Mouse (Mus musculus): ENCODE measurements around the gene Myl4.

- TF ChIP-seq CTCF (conservative IDR thresholded peaks at IDR 0.05; ENCODE audit: low read length) (no peak), POU5F1 (IDR thresholded peaks at IDR 0.05; ENCODE audit: borderline replicate concordance, low read length) (no peak), NANOG (IDR thresholded peaks at IDR 0.05; ENCODE audit: borderline replicate concordance, low read length) (no peak)
Measured at GRCm38 (mm10) chr11:104625453-104626402, 75.3 kb downstream of the Myl4 start.
